Mouse (Mus musculus) megakaryocyte, embryonic 14.5 days (primary cell): Measurements from ENCODE around the gene Cldn13.

Experiments used
- FLI1 ChIP-seq: IDR thresholded peaks from 2 replicates; pipeline ENCODE4 v1.6.1; 2012; ENCODE audit warnings: low read length, inconsistent platforms, mixed read lengths
- GATA1 ChIP-seq: IDR thresholded peaks from 3 replicates; pipeline ENCODE4 v1.6.1; 2012; ENCODE audit warnings: mixed read lengths, low read length, inconsistent platforms, borderline replicate concordance

- TF ChIP-seq GATA1 (no peak), FLI1 (no peak)
These were observed 40.1 kb downstream of the Cldn13 start for GRCm38 (mm10) chr5:134875245-134875644.
